Mouse (Mus musculus): ENCODE measurements around the gene Oat. TPM values are rescaled to one million over a fixed set of nuclear protein-coding genes. Genes with fewer than 3 reads are reported as not detected.
A peak's percentile ranks its signal among the peaks of the same experiment; 100 is the strongest.

Gene Oat
- polyA plus RNA-seq, 1 experiment from 2014 or later = 139 TPM

DNA sequence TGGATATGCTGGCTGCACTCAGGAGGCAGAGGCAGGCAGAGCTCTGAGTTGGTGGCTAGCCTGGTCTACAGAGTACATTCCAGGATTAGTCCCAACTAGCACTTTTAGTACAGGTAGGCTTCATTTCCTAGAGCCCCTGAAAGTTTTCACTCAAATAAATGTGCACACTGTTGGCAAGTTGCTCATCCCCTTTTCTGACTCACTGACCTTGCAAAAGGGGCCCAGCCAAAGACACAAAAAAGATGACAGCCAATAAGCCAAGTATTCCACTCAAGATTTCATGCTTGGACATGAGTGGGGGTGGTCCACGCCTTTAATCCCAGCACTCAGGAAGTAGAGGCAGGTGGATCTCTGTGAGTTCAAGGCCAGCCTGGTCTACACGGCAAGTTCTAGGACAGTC lies 5.2 kb upstream of the Oat start:
- Histone ChIP-seq H3K27ac (no peak overlapping the region), H3K27me3 (ENCODE audit: insufficient read depth, low read length) (no peaks in the 10 kb centered on the region), H3K9me3 (replicated peaks; ENCODE audit: low read length) (no peaks in the 10 kb centered on the region), H3K4me1 (replicated peaks; ENCODE audit: insufficient read depth, low read length) (no peaks in the 10 kb centered on the region), H3K4me2 (ENCODE audit: low read length) (no peak overlapping the region), H3K9ac (ENCODE audit: low read depth, low read length) (no peak overlapping the region), H3K36me3 (ENCODE audit: insufficient read depth, low read length) (no peaks in the 10 kb centered on the region), H3K4me3 (replicated peaks; ENCODE audit: low read depth, low read length) (no peak overlapping the region)
- ATAC-seq (replicated peaks; ENCODE audit: low FRiP score, low read depth) (no peak), DNase-seq (ENCODE audit: low spot score) (no peak)
- TF ChIP-seq CTCF (IDR thresholded peaks at IDR 0.05; ENCODE audit: low read depth) = no peak
- 94% methylated on average over 2 of the region's 2 CpGs for WGBS

- H3K9ac ChIP-seq (ENCODE audit: low read depth, low read length) = no peak overlapping the region
- ATAC-seq (replicated peaks; ENCODE audit: low FRiP score, low read depth) (no peak), DNase-seq (ENCODE audit: low spot score) (no peak)
- no peaks in the 10 kb centered on the region for H3K9me3 ChIP-seq (replicated peaks; ENCODE audit: low read length)
- no peaks in the 10 kb centered on the region for H3K36me3 ChIP-seq (ENCODE audit: insufficient read depth, low read length)
- H3K27ac ChIP-seq = no peak overlapping the region
- H3K4me1 ChIP-seq (replicated peaks; ENCODE audit: insufficient read depth, low read length) = no peaks in the 10 kb centered on the region
- H3K4me3 ChIP-seq (replicated peaks; ENCODE audit: low read depth, low read length) = no peak overlapping the region
- no peak overlapping the region for H3K4me2 ChIP-seq (ENCODE audit: low read length)
- no peak for TF ChIP-seq CTCF (IDR thresholded peaks at IDR 0.05; ENCODE audit: low read depth)
- H3K27me3 ChIP-seq (ENCODE audit: insufficient read depth, low read length) = no peaks in the 10 kb centered on the region
- 73% methylated on average over 6 of the region's 6 CpGs for WGBS
These were observed 4.3 kb upstream of the Oat start for GRCm38 (mm10) chr7:132580511-132580910.

- 52% methylated on average over 4 of the region's 4 CpGs for WGBS
- no peaks in the 10 kb centered on the region for H3K36me3 ChIP-seq (ENCODE audit: insufficient read depth, low read length)
- TF ChIP-seq CTCF (IDR thresholded peaks at IDR 0.05; ENCODE audit: low read depth) = no peak
- no peak overlapping the region for H3K9ac ChIP-seq (ENCODE audit: low read depth, low read length)
- H3K4me1 ChIP-seq (replicated peaks; ENCODE audit: insufficient read depth, low read length) = no peaks in the 10 kb centered on the region
- no peak for ATAC-seq (replicated peaks; ENCODE audit: low FRiP score, low read depth)
- H3K4me2 ChIP-seq (ENCODE audit: low read length) = peak overlapping the region; percentile 71; the same call in 1 of the 2 replicates
- DNase-seq (ENCODE audit: low spot score) = no peak
- H3K27ac ChIP-seq = no peak overlapping the region
- H3K4me3 ChIP-seq (replicated peaks; ENCODE audit: low read depth, low read length) = peak overlapping the region; percentile 62
- H3K27me3 ChIP-seq (ENCODE audit: insufficient read depth, low read length) = no peaks in the 10 kb centered on the region
- no peaks in the 10 kb centered on the region for H3K9me3 ChIP-seq (replicated peaks; ENCODE audit: low read length)
These were observed 693 bp upstream of the Oat start for GRCm38 (mm10) chr7:132576891-132577290.

DNA sequence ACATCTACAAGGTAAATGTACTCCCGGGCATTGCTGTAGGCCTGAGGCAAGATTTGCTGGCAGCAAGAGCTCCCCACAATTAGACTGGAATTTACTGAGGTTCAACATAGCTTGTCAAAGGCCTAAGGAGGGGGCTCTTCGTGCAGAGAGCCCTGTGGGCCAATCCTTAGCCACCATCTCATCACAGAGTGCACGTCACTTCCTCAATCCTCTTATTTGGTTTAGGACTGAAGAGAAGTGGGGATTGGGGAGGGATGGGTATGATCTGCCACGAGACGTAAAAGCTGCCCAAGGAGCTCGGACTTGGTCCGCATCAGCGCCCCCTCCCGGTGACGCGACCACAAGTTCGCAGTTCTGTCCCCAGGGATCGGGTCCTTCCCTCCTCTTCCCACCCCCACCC lies 575 bp downstream of the Oat start:
- H3K27me3 ChIP-seq (ENCODE audit: insufficient read depth, low read length) = no peaks in the 10 kb centered on the region
- peak overlapping the region; percentile 71 for H3K4me2 ChIP-seq (ENCODE audit: low read length)
- DNase-seq (ENCODE audit: low spot score) = peak; percentile 96
- no peaks in the 10 kb centered on the region for H3K9me3 ChIP-seq (replicated peaks; ENCODE audit: low read length)
- peak overlapping the region; percentile 62 for H3K4me3 ChIP-seq (replicated peaks; ENCODE audit: low read depth, low read length)
- ATAC-seq (replicated peaks; ENCODE audit: low FRiP score, low read depth) = peak; percentile 86
- peak; percentile 63 for TF ChIP-seq CTCF (IDR thresholded peaks at IDR 0.05; ENCODE audit: low read depth)
- H3K36me3 ChIP-seq (ENCODE audit: insufficient read depth, low read length) = no peaks in the 10 kb centered on the region
- peak overlapping the region; percentile 70 for H3K9ac ChIP-seq (ENCODE audit: low read depth, low read length)
- 0% methylated on average over 13 of the region's 13 CpGs for WGBS
- H3K4me1 ChIP-seq (replicated peaks; ENCODE audit: insufficient read depth, low read length) = no peaks in the 10 kb centered on the region
- peak overlapping the region; percentile 92 for H3K27ac ChIP-seq

DNA sequence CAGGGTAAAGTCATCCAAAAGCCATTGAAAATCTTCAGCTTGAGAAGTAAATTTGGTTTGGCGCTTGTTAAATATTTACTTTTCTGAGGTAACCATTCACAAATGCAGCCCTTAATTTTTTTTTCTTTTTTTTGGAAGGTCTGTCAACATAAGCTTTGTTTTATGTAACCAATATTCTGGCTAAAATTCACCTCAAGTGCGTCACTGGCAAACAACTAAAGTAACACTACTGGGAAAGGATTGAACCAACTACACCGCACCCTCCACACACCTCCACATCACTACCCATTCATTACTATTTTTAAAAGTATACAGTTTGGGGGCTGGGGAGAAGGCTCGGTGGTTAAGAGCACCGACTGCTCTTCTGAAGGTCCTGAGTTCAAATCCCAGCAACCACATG lies 1.6 kb downstream of the Oat start:
- DNase-seq (ENCODE audit: low spot score) (no peak), ATAC-seq (replicated peaks; ENCODE audit: low FRiP score, low read depth) (no peak)
- no peak for TF ChIP-seq CTCF (IDR thresholded peaks at IDR 0.05; ENCODE audit: low read depth)
- Histone ChIP-seq H3K27me3 (ENCODE audit: insufficient read depth, low read length) (no peaks in the 10 kb centered on the region), H3K4me2 (ENCODE audit: low read length) (no peak overlapping the region), H3K27ac (no peak overlapping the region), H3K36me3 (ENCODE audit: insufficient read depth, low read length) (peaks cover under 1% of the 10 kb centered on the region; the same call in 1 of the 2 replicates), H3K4me3 (replicated peaks; ENCODE audit: low read depth, low read length) (no peak overlapping the region), H3K9ac (ENCODE audit: low read depth, low read length) (no peak overlapping the region), H3K9me3 (replicated peaks; ENCODE audit: low read length) (no peaks in the 10 kb centered on the region), H3K4me1 (replicated peaks; ENCODE audit: insufficient read depth, low read length) (no peaks in the 10 kb centered on the region)
- 86% methylated on average over 5 of the region's 5 CpGs for WGBS

GRCm38 (mm10) chr7:132573205-132573604 lies 3.0 kb downstream of the Oat start:
- Histone ChIP-seq H3K4me3 (replicated peaks; ENCODE audit: low read depth, low read length) (no peak overlapping the region), H3K36me3 (ENCODE audit: insufficient read depth, low read length) (peaks cover 8% of the 10 kb centered on the region; the same call in 1 of the 2 replicates), H3K9ac (ENCODE audit: low read depth, low read length) (no peak overlapping the region), H3K4me1 (replicated peaks; ENCODE audit: insufficient read depth, low read length) (no peaks in the 10 kb centered on the region), H3K4me2 (ENCODE audit: low read length) (no peak overlapping the region), H3K9me3 (replicated peaks; ENCODE audit: low read length) (no peaks in the 10 kb centered on the region), H3K27ac (no peak overlapping the region), H3K27me3 (ENCODE audit: insufficient read depth, low read length) (no peaks in the 10 kb centered on the region)
- 59% methylated on average over 6 of the region's 6 CpGs for WGBS
- no peak for ATAC-seq (replicated peaks; ENCODE audit: low FRiP score, low read depth)
- no peak for DNase-seq (ENCODE audit: low spot score)
- no peak for TF ChIP-seq CTCF (IDR thresholded peaks at IDR 0.05; ENCODE audit: low read depth)

DNA sequence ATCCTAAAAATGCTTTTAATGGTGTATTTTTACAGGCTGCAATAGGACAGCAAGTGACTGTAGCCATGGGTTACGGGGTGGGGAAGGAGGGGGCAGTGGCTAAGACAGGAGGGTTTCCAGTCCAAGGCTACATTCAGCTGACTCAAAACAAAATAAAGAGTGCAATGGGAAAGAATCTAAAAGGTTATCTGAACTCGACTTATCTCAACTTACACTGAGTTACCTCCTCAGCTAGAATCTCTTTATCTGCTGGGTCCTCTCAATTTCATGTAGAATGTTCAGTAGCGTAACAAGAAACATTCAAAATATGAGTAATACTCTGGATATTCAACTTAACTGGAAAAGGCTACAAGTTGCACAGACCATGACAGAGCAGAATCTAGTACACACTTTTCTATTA lies 3.5 kb downstream of the Oat start:
- no peak for ATAC-seq (replicated peaks; ENCODE audit: low FRiP score, low read depth)
- Histone ChIP-seq H3K9ac (ENCODE audit: low read depth, low read length) (no peak overlapping the region), H3K27me3 (ENCODE audit: insufficient read depth, low read length) (no peaks in the 10 kb centered on the region), H3K36me3 (ENCODE audit: insufficient read depth, low read length) (peaks cover 8% of the 10 kb centered on the region; the same call in 1 of the 2 replicates), H3K27ac (no peak overlapping the region), H3K4me3 (replicated peaks; ENCODE audit: low read depth, low read length) (no peak overlapping the region), H3K4me1 (replicated peaks; ENCODE audit: insufficient read depth, low read length) (no peaks in the 10 kb centered on the region), H3K4me2 (ENCODE audit: low read length) (no peak overlapping the region), H3K9me3 (replicated peaks; ENCODE audit: low read length) (no peaks in the 10 kb centered on the region)
- WGBS = 67% methylated on average over 3 of the region's 3 CpGs
- DNase-seq (ENCODE audit: low spot score) = no peak
- no peak for TF ChIP-seq CTCF (IDR thresholded peaks at IDR 0.05; ENCODE audit: low read depth)
